Mouse (Mus musculus) liver, embryonic 14.5 days (tissue): ENCODE results near the gene Dtx3.

Source experiments
- CTCF ChIP-seq: IDR thresholded peaks from 2 replicates; pipeline ENCODE4 v1.5.1; 2016; ENCODE audit warnings: antibody characterized with exemption, low read depth, control low read depth
- EP300 ChIP-seq: IDR thresholded peaks from 2 replicates; pipeline ENCODE4 v1.6.1; 2016; ENCODE audit warnings: antibody characterized with exemption, low read depth

DNA sequence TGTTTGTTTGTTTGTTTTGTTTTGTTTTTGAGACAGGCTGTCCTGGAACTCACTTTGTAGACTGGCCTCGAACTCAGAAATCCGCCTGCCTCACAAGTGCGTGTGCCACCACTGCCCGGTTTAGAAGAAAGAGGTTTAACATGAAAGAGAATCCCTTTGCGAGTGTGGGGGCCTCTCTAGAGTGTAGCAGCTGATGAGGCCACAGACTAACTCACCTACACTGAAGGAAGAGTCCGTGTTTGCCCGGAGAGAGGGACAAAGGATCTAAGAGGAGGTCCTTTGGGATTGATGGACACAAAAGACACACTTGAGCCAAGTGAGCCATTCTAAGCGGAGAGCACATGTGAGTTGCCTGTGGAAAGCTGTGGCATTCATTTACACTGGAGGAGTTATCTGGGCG is 18.3 kb downstream of the Dtx3 start:
- no peak for TF ChIP-seq CTCF
- TF ChIP-seq EP300 = no peak
